Mouse (Mus musculus): ENCODE data around the gene Lrrc8d.

DNA sequence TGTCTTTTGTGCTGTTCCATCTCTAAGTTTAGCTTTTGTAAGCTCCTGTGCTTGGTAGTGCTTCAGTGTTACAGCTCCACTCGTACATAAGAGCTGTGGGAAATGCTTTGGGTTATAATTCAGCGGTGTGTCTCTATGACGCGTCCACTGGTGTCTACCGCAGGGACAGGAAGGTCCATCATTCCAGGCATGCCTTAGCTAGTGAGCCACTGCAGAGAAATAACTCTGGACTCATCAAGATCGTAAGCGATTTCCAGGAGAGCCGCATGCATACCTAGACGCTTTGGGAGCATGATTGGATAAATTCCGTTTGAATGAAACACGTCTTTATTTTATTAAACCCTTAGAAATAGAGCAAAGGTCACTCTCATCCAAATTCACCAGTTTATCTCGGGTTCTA lies 106.2 kb downstream of the Lrrc8d start:
- TF ChIP-seq CTCF (IDR thresholded peaks at IDR 0.05; ENCODE audit: low read depth) (no peak), EP300 (IDR thresholded peaks at IDR 0.05; ENCODE audit: low read depth) (no peak)

All from liver, postnatal 0 days (tissue).